Mouse (Mus musculus) cortical plate, adult 2 months (tissue): ENCODE results near the gene Kdm5b. TPM values are rescaled to one million over a fixed set of nuclear protein-coding genes. Genes with fewer than 3 reads are reported as not detected.

Experiments
- H3K27ac ChIP-seq: fragments of 200-500 bp; 2 replicates; pipeline ENCODE4 v1.5.1; 2012; ENCODE audit warnings: low read length, control low read depth, inconsistent platforms; ENCODE audit not compliant: insufficient read depth
- H3K4me1 ChIP-seq: fragments of 200-500 bp; 2 replicates; pipeline ENCODE4 v1.6.1; 2011; ENCODE audit warnings: low read length; ENCODE audit not compliant: control insufficient read depth, insufficient read depth
- H3K4me3 ChIP-seq: fragments of 200-500 bp; 2 replicates; pipeline ENCODE4 v1.5.1; 2011; ENCODE audit warnings: mild to moderate bottlenecking, low read length, control low read depth; ENCODE audit not compliant: insufficient read depth
- CTCF ChIP-seq: fragments of 200-500 bp; IDR thresholded peaks from 2 replicates; pipeline ENCODE4 v1.5.1; 2011; ENCODE audit warnings: mild to moderate bottlenecking, control low read depth, low read length; ENCODE audit not compliant: insufficient read depth; ENCODE audit errors: extremely low read depth
- POLR2A ChIP-seq: fragments of 200-500 bp; IDR thresholded peaks from 2 replicates; pipeline ENCODE4 v1.6.1; 2011; ENCODE audit warnings: mild to moderate bottlenecking, low read length, control low read depth; ENCODE audit not compliant: insufficient read depth; ENCODE audit errors: extremely low read depth
- polyA plus RNA-seq: library from polyadenylated mRNA; depleted of rRNA; stranded (reverse); fragments of >200 nt; gene quantifications from 2 replicates; pipeline ENCODE4 v1.2.3, GENCODE M21; 2012

The Kdm5b gene
- polyA plus RNA-seq, 1 experiment = 26.4 TPM

- no peak overlapping the region for H3K27ac ChIP-seq
- no peak overlapping the region for H3K4me3 ChIP-seq
- no peak for TF ChIP-seq POLR2A
- TF ChIP-seq CTCF = no peak
- peaks cover 2% of the 10 kb centered on the region; the same call in 1 of the 2 replicates for H3K4me1 ChIP-seq
Observed at GRCm38 (mm10) chr1:134639460-134639859, 79.5 kb downstream of the Kdm5b start.

GRCm38 (mm10) chr1:134641507-134641906 is 81.5 kb downstream of the Kdm5b start:
- no peak for TF ChIP-seq POLR2A
- no peak; the same call in 1 of the 2 replicates for TF ChIP-seq CTCF
- H3K4me1 ChIP-seq = peaks cover 2% of the 10 kb centered on the region; the same call in 1 of the 2 replicates
- H3K27ac ChIP-seq = no peak overlapping the region
- H3K4me3 ChIP-seq = no peak overlapping the region

- H3K4me1 ChIP-seq = no peaks in the 10 kb centered on the region
- TF ChIP-seq POLR2A = no peak
- no peak for TF ChIP-seq CTCF
- no peak overlapping the region for H3K4me3 ChIP-seq
- H3K27ac ChIP-seq = no peak overlapping the region
Observed at GRCm38 (mm10) chr1:134643702-134644101, 83.7 kb downstream of the Kdm5b start.

- no peak for TF ChIP-seq POLR2A
- no peak for TF ChIP-seq CTCF
- Histone ChIP-seq H3K27ac (no peak overlapping the region), H3K4me3 (peak overlapping the region; percentile 19; the same call in 1 of the 2 replicates), H3K4me1 (no peaks in the 10 kb centered on the region)
Observed at GRCm38 (mm10) chr1:134645408-134646200, 85.6 kb downstream of the Kdm5b start.

- H3K4me1 ChIP-seq = no peaks in the 10 kb centered on the region
- TF ChIP-seq POLR2A (no peak), CTCF (no peak)
Observed at GRCm38 (mm10) chr1:134646261-134646962, 86.4 kb downstream of the Kdm5b start, which contains the start of gene Syt2. Gene Syt2 (plus strand): TSS chr1:134646677.

GRCm38 (mm10) chr1:134646963-134647282 is 87.0 kb downstream of the Kdm5b start:
- Histone ChIP-seq H3K27ac (no peak overlapping the region), H3K4me1 (no peaks in the 10 kb centered on the region), H3K4me3 (peak overlapping the region; percentile 19; the same call in 1 of the 2 replicates)
- no peak for TF ChIP-seq POLR2A
- no peak for TF ChIP-seq CTCF

More at GRCm38 (mm10) chr1:134646261-134646962, 86.4 kb downstream of the Kdm5b start, which contains the start of gene Syt2:
- Histone ChIP-seq H3K4me3 (peak within 1 kb of the TSS; percentile 19), H3K27ac (no peak within 1 kb of the TSS)

- TF ChIP-seq POLR2A (no peak), CTCF (no peak)
- Histone ChIP-seq H3K4me1 (no peaks in the 10 kb centered on the region), H3K27ac (no peak overlapping the region), H3K4me3 (no peak overlapping the region; the same call in 1 of the 2 replicates)
Observed at GRCm38 (mm10) chr1:134647591-134647990, 87.6 kb downstream of the Kdm5b start.

- H3K4me1 ChIP-seq = no peaks in the 10 kb centered on the region
- TF ChIP-seq POLR2A (no peak), CTCF (no peak)
- H3K4me3 ChIP-seq = no peak overlapping the region
- no peak overlapping the region for H3K27ac ChIP-seq
Observed at GRCm38 (mm10) chr1:134650816-134651215, 90.8 kb downstream of the Kdm5b start.

GRCm38 (mm10) chr1:134651268-134651850 is 91.4 kb downstream of the Kdm5b start:
- no peaks in the 10 kb centered on the region for H3K4me1 ChIP-seq
- TF ChIP-seq CTCF = no peak
- TF ChIP-seq POLR2A = no peak
- no peak overlapping the region for H3K4me3 ChIP-seq
- H3K27ac ChIP-seq = no peak overlapping the region
